Mouse (Mus musculus) cerebellum, adult 9-11 months (tissue): ENCODE results near the gene 2010111I01Rik.
"Not testable (repeated sequence)": the region's sequence is repeated elsewhere in the genome, so short reads cannot be mapped to it uniquely, and the experiment has no call there.

ENCODE experiments used
- DNase-seq: peaks from one replicate; pipeline ENCODE4 v3.0.0; 2022

The 2010111I01Rik gene

DNA sequence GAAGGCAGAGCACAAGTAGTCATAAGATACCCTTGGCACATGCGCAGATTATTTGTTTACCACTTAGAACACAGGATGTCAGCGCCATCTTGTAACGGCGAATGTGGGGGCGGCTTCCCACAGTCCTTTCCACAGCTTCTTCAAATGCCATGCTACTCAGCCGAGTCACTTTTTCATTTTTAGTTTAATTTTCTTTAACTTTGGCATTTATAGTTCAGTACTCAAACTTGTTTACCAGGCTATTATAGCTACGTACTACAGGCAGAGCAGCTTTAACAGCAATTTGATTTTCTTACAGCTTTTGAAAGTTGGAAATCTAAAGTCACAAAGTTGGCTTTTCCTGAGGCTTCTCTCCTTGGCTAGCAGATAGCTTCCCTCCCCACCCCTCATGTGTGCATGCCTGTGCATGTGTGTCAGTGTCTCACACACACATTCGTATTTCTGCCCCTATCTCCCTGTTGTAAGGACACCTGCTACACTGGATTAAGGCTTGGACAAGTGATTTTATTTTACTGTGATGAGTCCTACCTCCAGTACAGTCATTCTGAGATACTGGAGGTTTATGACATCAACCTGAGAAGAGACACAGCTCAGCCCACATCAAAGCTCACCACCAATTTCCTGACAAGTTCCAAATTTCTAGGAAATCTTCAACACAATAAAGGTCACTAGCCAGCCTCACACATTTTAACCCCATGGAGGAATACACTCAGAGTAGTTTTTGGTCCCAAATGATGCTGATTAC lies 258.5 kb downstream of the 2010111I01Rik start:
- no peak for DNase-seq

DNA sequence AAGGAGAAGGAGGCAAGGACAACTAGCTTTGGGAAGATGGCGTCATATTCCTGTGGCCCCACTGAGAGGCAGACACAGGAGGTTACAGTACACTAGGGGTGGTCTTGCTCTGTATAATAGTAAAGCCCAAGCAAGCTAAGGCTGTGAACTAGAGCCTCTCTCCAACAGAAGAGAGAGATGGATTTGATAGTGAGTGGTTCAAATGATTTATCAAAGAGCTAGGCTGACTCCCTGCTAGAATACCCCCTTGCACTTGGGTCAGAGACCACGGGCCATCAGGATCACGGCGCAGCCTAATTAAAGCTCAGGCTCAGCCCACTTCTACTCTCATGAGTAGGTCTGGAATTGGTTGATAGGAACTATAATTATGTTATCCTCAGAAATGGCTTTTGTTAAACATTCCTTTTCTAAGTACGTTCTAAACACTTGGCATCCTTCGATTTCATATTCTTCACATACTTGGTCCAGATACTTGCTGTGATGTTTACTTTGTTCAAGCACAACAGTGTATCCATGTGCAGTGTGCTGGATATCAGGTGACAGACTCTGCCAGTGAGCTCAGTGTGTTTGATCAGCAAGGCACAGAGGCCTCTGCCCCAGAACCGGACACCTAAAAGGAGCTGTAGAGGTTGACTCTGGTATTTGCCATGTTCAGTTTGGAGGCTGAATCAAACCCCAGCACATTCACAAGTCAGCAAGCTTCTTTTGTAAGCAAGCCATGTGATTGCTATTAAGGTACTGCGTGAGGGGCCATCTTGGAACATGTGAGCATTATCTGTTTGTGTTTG lies 261.3 kb downstream of the 2010111I01Rik start:
- DNase-seq = no peak

DNA sequence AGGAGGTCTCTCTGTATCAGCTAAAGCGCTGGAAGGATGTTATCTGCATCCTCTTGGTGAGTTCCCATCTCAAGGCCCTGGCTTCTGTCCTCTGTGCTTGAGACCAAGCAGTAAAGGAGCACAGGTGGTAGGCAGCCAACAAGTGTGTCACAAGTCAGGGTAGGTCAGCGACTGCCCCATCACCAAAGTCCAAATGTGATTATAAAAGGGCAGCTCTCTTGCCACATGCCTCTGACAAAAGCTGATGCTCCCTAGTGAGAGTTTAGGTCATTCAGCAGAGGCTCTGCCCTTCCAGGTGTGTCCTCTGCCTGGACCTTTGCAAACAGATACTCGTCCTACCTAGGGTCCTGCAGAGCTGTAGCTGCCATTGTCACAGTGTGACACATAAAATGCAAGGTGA lies 263.1 kb downstream of the 2010111I01Rik start:
- no peak for DNase-seq

DNA sequence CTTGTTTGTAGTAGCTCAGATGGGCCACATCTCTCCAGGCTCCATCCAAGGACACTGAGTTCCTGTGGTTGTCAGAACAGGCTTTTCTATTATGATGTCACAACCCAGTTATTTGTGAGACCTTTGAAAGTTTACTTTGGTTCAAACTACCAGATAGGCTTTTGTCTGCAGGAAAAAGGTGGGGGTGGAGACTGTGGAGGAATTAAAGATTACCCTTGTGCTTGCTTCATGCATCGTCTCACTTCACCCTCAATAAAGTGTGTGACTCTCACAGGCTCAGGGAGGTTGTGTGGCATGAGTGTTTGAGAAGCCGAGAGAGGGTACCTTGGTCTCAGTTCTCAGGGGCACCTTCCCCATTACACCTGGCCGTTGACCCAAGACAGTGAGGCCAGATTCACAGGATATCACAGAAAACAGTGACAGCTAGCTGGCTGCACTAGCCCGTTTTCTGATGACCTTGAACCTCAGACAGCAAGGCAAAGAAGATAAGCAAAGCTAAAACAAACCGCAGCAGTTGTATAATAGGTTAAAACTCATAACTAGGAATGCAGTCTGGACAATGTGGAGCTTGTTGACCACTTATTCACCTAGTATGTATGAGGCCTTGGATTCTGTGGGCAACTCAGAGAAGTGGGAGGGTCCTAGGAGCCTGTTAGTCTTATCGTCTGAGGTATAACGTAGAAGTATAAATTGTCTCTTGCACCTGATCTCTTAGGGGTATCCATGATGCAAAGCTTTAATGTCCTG lies 266.4 kb downstream of the 2010111I01Rik start:
- no peak for DNase-seq

DNA sequence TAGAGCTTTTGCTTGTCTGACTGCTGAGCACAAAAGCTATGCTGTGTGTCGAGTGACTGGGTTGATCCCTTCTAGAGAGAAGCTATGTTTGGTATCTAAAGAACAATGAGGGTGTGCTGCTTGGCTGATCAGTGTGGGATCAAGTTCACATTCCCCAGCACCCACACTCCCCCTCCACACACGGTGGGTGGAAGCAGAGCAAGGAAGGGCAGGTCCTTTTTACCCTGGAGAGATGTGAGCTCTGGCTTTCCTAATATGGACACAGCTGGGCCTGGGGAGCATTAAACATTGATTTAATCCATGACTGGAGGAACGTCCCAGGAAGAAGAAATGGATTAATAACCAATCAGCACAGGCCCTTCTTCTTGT lies 267.0 kb downstream of the 2010111I01Rik start:
- no peak for DNase-seq

DNA sequence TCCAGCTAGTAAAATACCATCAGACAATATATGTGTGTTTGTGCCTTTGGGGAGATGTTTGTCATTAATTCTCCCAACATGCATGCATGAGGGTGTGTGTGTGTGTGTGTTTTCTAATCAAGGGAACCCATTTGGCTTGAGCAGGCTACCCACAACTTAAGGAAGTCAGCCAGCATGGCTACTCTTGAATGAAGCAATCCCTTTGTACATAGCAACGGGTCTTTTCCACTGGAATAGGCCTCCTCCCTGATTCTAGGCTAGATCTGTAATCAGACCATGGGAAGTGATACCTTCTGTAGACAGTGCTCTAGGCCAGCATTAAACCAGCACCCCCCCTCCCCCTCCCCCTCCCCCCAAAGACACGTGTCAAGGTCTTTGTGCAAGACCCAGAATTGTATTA lies 267.9 kb downstream of the 2010111I01Rik start:
- DNase-seq = no peak

DNA sequence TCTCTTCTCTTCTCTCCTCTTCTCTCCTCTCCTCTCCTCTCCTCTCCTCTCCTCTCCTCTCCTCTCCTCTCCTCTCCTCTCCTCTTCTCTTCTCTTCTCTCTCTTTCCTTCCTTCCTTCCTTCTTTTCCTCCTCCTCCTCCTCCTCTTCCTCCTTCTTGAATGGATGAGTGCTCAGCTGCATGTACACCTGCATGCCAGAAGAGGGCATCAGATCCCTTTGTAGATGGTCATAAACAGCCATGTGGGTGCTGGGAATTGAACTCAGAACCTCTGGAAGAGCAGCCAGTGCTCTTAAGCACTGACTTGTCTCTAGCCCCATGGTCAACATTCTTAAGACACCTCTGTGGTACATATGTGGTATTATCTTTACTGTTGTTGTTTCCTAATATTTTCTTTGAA lies 269.8 kb downstream of the 2010111I01Rik start:
- not testable (repeated sequence) for DNase-seq

DNA sequence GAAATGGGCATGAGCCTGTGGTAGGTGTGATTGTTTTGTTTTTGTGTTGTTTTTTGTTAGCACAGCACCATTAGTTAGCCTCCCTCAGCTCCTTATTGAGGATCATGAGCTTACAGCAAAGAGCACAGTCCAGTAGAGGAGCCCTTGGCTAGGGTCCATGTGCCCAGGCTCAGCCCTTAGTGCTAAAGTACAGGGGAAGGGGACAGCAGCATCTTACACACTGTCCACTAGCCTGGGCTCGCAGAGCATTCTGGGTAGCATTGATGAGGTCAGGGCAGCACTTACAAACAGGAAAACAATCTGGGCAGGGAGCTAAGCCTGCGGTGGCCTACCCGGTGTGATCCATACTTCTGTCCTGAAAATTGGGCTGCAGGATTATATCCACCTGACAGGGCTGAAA lies 270.9 kb downstream of the 2010111I01Rik start:
- no peak for DNase-seq

DNA sequence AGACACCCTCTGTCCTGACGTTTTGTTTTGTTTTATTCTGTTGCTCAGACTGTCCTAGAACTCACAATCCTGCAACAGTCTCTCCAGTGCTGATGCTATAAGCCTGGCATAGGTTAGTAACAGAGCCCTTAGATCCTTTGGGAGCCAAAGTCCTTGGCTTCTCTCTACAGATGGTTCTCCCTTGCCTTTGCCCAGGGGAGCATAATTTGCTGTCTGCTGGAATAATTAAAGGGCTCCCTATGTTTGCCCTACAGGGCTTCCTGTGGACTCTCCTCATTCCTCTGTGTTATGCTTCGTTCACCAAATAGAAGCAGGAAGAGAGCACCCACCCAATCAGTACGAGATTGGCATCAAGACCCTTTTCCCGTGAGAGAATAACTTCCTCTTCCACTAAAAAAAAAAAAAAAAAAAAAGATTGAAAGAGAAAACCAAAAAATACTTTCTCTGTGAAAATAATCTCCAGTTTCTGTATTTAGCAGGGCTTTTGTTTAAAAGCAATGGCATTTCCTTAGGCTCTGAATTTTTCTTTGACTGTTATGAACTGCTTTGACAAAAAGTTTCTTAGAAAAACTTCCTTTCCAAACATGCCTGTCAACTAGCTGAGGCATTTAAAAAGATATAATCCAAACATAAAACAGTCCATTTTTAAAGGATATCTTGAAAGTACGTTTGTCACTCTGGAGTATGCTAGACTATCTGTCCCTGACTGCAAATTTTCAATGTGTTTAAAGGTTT lies 271.6 kb downstream of the 2010111I01Rik start:
- DNase-seq = no peak

DNA sequence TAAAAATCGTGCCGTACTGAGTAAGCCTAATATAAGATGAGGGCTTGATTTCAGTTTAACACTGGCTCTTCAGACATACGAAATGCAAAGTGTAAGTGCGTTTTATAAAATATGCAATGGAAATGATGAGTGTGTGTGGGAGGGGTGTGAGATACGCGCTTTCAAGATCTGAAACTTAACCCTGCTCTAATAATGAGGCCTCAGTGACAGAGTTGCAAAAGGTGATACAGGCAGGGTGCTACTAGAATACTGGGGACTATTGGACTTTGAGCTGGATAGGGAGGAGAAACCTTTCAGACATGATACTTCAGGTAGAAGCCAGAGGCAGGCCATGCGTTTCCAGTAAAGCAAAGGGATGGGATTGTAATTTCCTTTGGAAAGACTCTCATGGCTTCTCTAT lies 273.4 kb downstream of the 2010111I01Rik start:
- DNase-seq = no peak

DNA sequence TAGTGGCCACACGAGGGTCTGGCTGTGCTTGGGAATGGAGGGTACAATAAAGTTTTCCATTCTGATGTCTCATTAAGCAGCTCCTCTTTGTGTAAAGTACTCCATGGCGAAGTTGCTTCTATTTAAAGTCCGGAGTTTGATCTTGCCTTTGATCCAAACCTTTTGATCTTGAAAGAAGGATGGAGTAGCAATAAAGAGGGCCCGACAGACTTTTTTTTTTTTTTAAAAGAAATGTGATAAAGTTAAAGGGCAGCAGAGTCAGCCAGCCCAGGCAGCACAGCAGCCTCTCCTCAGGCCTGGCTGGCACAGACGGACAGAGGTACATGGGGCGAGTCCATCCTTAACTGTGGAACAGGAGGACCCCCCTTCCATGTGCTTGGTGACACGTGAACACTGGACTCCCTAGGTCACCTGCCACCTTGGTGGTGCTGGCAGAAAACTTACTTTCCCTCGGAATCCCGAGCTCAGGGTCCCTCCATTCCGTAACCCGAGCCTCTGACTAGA lies 274.7 kb downstream of the 2010111I01Rik start:
- DNase-seq = peak; percentile 67

DNA sequence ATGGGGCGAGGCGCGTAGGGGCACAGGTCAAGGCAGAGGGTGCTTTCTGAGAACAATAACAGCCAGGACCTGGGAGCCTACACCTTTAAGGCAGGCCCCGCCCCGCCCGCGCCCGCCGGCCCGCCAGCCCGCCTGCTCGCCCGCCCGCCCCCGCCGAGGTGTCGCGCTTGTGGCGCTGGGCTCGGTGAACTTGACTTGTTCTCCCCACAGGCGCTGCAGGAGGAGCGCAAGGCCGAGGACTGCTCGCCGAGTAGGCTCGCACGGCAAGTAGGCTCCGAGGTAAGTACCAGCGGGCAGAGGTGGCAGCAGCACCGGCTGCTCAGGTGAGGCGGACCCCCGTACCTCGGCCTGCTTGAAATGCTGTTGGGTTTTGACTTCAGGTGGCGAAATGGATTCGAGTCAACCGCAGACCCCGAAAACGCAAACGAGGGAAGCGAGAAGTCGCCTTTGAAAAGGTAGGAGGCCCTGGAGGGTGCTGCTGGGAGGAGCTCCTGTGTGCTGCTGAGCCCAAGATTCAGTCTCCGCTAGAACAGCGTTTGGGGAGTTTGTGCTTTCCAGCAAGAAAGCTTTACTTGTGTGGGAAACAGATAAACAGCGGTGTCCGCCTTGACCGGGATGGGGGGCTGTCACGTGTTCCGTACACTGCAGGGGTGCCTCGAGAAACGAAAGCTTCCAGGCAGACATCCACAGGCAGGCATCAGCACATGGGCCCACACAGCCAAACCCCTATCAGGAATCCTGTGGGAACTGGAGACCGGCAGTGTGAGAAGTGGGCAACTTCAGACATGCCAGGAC lies 275.4 kb downstream of the 2010111I01Rik start:
- peak; percentile 86 for DNase-seq

DNA sequence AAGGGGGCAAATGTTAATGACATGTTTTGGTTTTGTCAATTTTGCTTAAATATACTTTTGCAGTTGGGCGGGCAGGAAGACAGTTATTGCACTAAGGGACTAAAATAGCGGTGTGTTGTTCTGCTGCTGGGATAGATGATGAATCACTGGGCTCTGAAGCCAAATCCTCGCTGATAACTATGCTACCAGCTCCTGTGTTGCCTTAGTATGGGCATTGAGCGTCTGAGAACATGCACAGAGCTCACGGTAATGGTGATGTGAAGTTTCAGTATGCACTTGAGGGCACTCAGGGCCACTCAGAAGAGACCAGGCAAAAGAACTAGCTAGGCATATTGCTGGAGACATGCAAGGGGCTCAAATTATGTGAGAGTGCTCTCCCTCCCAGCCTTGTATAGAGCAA lies 276.1 kb downstream of the 2010111I01Rik start:
- DNase-seq = peak; percentile 25

DNA sequence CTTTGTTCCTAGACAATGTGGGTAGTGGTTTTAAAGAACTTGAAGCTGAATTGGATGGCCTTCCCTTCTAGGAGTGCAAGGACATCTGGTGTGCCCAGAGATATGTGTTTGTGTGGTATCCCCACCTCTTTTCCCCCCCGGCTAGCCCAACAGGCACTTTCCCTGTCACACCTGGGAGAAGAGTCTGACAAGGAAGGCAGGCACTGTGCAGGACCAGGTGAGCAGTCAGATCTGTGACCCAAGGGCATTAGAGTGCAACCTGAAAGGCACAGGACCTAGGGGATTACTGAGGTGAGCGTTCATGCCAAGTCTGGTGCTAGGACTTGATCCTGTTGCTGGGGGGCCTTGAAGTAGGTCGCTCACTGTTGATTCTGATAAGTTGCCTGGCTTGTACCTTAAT lies 277.0 kb downstream of the 2010111I01Rik start:
- no peak for DNase-seq

DNA sequence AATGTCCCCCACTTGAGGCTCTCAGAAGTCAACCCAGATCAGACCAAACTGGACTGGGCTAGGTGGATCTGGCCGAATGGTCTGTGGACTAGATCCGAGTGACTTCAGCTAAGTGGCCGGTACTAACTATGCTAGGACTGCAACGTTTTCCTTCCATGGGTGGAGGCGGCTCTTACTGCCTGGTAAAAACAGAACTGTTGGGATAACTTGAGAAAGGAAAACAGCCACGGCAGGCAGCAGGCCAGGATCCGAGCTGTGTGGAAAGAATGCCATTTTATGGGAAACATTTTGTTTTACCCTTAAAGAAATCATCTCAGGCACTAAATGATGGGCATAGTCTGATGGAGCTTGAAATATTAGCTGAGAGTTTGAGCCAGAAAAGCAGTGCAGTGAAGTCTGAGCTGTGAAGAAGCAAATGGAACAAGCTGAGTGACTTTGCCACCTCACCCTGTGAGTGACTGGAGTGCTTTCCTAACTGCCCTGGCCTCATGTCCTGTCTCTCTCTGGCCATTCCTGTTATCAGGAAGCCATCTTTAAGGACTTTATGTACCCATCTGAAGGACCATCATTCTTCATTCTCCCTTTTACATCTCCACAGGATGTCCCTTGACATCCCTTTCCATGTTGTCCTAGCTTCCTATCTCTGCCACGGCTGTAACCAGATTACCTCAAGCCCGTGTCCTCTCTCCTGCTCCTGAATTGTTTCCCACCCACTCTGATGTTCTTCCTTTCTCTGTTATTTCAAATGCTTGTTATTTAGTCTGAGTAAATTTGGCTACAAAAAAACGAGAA lies 277.9 kb downstream of the 2010111I01Rik start:
- DNase-seq = no peak

DNA sequence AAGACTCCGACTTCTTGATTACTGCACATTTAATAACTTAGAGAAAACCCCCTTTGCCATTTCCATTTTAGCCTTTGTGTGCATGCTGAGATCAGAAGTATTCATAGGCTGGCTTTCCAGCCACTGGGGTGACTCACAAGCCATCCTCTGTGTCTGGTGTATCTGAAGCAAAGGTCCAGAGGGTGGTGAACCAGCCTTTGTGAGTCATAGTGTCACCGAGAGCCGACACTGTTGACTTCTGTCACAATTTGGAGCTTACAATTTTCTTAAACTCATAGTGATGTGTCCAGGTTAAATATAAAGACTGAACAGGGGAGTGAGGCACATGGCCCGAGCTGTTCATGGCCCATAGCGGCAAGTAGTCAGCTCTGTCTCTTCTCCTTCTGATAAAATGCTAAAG lies 278.9 kb downstream of the 2010111I01Rik start:
- DNase-seq = no peak

DNA sequence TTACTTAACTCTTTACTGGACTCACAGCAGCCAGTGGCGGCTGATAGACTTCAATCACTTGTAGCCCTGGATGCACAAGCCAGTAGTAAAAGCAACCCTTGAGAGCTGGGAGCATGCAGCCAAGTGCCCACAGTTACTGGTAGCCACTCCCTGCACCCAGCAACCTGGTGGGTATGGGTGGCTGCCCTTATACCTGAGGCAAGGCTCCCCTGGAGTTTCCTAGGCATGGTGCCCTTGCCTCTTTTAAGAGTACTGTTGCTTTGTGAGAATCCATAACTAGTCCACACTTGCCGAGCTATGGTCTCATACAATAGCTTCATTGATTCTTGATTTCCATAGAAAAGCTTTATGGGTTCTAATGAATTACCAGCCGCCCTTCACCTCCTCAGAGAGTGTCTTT lies 279.7 kb downstream of the 2010111I01Rik start:
- no peak for DNase-seq

DNA sequence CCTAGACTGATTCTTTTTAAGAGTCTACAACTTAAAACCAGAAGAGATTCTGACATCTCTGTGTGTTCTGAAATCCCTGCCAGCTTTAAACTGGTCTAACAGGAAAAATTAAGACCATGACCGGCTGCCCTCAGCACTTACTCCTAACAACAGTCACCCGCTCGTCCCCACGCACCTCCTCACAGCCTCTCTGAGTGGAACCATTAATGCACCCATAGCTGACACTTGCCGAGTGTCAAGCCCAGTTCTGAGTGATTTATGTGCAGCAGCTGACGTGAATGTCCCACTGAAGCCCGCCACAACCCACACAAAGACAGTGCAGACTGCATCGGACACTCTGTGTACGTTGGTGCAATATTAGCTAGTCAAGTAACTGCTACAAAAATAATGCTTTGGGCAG lies 280.5 kb downstream of the 2010111I01Rik start:
- no peak for DNase-seq

DNA sequence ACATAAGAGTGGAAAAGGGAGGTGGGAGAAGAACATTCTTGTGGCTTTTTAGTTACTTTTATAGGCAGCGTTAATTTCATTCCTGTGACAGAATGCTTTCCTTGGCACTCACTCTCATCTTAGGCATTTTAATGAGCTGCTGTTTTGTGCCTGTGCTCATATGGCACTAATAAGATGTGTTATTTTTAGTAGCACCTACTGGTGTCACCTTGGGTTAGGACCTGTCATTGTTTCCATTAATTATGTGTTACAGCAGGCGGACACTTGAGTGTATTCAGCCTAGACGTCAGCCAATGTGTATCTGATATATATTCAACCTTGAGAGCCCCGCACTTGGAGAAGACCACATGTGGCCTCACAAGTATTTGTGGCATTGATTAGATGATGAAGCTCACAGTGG lies 281.1 kb downstream of the 2010111I01Rik start:
- no peak for DNase-seq

DNA sequence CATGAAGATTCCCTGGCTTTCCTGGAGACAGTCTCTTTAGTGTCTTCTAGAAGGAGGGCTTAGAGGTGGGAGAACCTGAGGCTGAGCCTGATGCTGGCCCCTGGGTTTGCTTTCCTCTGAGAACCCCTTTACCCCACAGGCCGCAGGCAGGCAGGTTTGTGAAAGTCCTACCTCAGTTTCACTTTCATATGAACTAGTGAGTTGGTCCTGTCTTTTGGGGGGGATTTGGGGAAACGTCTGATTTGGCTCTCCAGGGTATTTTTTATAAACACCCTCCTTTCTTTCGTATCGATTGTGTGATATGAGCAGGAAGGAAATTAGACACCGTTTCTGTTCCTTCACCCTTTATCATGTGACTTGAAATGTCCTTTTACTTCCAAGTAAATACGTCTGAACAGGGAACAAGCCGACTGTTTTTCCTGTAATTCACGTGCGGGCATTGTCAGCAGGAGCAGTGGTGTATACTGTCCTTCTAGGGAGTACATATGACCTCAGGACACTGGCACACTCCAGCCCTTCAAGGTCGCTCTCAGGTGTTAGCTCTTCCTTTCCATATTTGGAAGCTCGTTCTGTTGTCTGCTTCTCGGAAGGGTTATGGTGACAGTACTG lies 281.7 kb downstream of the 2010111I01Rik start:
- DNase-seq = no peak

DNA sequence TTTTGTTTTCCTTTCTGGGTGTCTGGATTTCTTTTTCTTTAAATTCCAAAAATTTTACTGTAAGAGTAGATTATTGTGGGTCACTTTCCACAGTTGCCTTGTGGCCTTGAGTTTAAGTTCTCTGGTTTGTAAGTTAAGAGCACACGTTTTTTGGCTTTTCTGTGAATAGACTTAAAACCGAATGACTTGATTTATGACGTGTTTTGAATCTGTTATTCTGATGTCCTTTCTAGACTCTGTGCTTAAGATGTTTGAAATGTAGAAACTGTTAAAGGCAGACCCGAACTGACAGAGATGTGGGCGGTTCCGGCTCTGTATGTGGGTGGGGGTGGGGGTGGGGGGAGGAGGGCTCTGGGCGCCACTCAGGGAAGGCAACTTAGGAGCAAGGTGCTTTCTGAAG lies 282.3 kb downstream of the 2010111I01Rik start:
- DNase-seq = no peak
